Mouse (Mus musculus) hindlimb bud, embryonic 11.5 days (tissue): ENCODE data around the gene Pml.

Source experiments
- DNase-seq: peaks from one replicate; pipeline ENCODE4 v3.0.0-alpha.2; 2012; ENCODE audit warnings: low read depth, low spot score; ENCODE audit errors: extremely low spot score

Gene Pml

GRCm38 (mm10) chr9:58175745-58176487 is 73.7 kb downstream of the Pml start:
- DNase-seq: no peak

- no peak for DNase-seq
These were observed 74.8 kb downstream of the Pml start for GRCm38 (mm10) chr9:58174818-58175251.

- no peak for DNase-seq
These were observed 76.7 kb downstream of the Pml start for GRCm38 (mm10) chr9:58172863-58173262.

- DNase-seq: no peak
These were observed 80.2 kb downstream of the Pml start for GRCm38 (mm10) chr9:58169426-58169825.

- no peak for DNase-seq
These were observed 80.7 kb downstream of the Pml start for GRCm38 (mm10) chr9:58168880-58169279.
